Mouse (Mus musculus) olfactory bulb, adult 2 months (tissue): Measurements from ENCODE around the gene Svop. TPM values are rescaled to one million over a fixed set of nuclear protein-coding genes. Genes with fewer than 3 reads are reported as not detected.

Experiments used
- H3K27ac ChIP-seq: fragments of 200-500 bp; 2 replicates; pipeline ENCODE4 v1.5.1; 2012; ENCODE audit warnings: low read depth, low read length; ENCODE audit not compliant: insufficient read depth
- H3K4me1 ChIP-seq: fragments of 200-500 bp; 2 replicates; pipeline ENCODE4 v1.6.1; 2012; ENCODE audit warnings: low read length; ENCODE audit not compliant: control insufficient read depth, insufficient read depth
- H3K4me3 ChIP-seq: fragments of 200-500 bp; 2 replicates; pipeline ENCODE4 v1.5.1; 2012; ENCODE audit warnings: mild to moderate bottlenecking, low read depth, low read length, moderate library complexity; ENCODE audit not compliant: insufficient read depth
- CTCF ChIP-seq: fragments of 200-500 bp; IDR thresholded peaks from 2 replicates; pipeline ENCODE4 v1.5.1; 2012; ENCODE audit warnings: low read depth, mild to moderate bottlenecking, low read length, moderate library complexity; ENCODE audit not compliant: insufficient read depth
- POLR2A ChIP-seq: fragments of 200-500 bp; IDR thresholded peaks from 2 replicates; pipeline ENCODE4 v1.6.1; 2012; ENCODE audit warnings: mild to moderate bottlenecking, low read depth, low read length, moderate library complexity; ENCODE audit not compliant: insufficient read depth
- WGBS: fragments of 180-500 bp; shearing (Covaris S2); methylation state at CpG from one replicate; pipeline ENCODE4 v1.1.7; 2018; 5-methylcytosine and 5-hydroxymethylcytosine counted together
- polyA plus RNA-seq: library from polyadenylated mRNA; stranded (reverse); fragments of >200 nt; gene quantifications from 2 replicates; pipeline ENCODE4 v1.2.4, GENCODE M21; 2012; ENCODE audit warnings: low replicate concordance; ENCODE audit not compliant: missing spikeins, insufficient read depth, insufficient read length

The Svop gene
- polyA plus RNA-seq, 1 experiment, result not detected

DNA sequence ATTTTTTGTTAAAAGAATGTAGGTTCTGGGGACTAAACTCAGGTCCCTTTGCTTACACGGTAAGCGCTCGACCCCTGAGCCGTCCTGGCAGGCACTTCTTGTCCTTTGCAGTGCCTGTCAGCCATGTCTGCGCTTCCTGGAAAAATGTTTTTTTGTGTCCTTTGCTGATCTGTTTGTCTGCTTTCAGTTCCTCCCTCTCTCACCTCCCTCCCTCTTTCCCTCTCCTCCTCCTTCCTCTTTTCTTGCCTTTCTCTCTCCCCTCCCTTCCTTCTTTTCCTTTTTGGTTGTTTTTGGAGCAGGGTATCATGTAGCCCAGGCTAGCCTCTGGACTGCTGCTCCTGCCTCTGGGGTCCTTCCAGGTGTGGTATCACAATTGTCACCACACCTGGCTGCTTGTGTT, 23.7 kb upstream of the Svop start:
- 84% methylated on average over 5 of the region's 5 CpGs for WGBS

GRCm38 (mm10) chr5:114113334-114113733, 22.0 kb upstream of the Svop start:
- no peak overlapping the region for H3K4me3 ChIP-seq
- no peak overlapping the region for H3K27ac ChIP-seq
- WGBS, result 82% methylated on average over 6 of the region's 6 CpGs
- no peaks in the 10 kb centered on the region for H3K4me1 ChIP-seq
- TF ChIP-seq CTCF (no peak), POLR2A (no peak)

More for the DNA sequence above, 23.7 kb upstream of the Svop start:
- Histone ChIP-seq H3K27ac (no peak overlapping the region), H3K4me3 (no peak overlapping the region), H3K4me1 (no peaks in the 10 kb centered on the region)
- TF ChIP-seq CTCF (no peak), POLR2A (no peak)

DNA sequence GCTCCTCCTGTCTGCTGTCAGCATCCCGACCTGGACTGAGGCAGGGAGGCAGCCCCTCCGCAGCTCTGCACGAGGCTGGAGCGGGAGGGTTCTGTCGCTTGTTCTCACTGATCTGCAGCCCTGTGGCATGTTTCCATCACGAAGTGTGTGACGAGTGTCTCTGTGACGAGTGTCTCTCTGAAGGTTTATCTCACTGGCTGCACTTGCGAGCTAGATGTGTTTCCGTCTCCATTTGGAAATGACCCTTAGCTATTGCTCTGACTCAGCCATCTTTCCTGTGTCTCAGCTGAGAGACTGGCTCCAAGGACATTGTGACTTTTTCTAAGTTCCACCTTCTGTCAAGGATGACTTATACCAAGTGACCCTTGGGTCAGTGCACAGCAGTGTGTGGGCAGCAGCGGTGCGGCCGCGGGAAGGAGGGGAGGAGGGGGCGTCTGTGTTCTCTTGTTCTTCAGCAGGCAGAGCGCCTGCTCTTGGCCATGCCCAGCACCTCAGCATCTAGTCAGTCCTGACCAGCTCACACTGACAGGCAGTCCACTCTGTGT, 15.1 kb upstream of the Svop start:
- H3K4me3 ChIP-seq, result no peak overlapping the region
- H3K27ac ChIP-seq, result no peak overlapping the region
- TF ChIP-seq POLR2A, result no peak
- TF ChIP-seq CTCF, result no peak
- peaks cover 11% of the 10 kb centered on the region; the same call in 1 of the 2 replicates for H3K4me1 ChIP-seq
- WGBS, result 92% methylated on average over 16 of the region's 16 CpGs

GRCm38 (mm10) chr5:114102807-114103206, 11.4 kb upstream of the Svop start:
- Histone ChIP-seq H3K27ac (no peak overlapping the region), H3K4me3 (no peak overlapping the region), H3K4me1 (peaks cover 17% of the 10 kb centered on the region)
- WGBS, result 79% methylated on average over 1 of the region's 1 CpGs
- TF ChIP-seq CTCF (no peak), POLR2A (no peak)

DNA sequence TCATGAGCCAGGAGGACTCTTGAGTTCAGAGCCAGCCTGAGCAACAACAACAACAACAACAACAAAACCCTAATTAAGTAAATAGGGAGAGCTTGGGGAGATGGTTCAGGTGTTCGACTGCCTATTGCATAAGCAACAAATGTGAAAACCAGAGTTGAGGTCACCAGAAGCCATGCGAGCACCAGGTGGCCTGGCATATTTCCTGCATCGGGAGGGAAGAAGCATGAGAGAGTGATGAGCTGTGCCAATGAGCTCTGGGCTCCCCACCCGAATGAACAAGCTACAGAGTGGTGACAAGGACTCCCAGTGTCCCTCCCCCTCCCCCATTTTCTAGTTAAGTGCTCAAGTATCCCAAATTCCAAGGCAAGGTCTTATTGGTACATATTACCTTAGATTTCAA, 10.5 kb upstream of the Svop start:
- Histone ChIP-seq H3K27ac (no peak overlapping the region), H3K4me1 (peaks cover 17% of the 10 kb centered on the region), H3K4me3 (no peak overlapping the region)
- TF ChIP-seq CTCF, result no peak
- WGBS, result 69% methylated on average over 4 of the region's 4 CpGs

DNA sequence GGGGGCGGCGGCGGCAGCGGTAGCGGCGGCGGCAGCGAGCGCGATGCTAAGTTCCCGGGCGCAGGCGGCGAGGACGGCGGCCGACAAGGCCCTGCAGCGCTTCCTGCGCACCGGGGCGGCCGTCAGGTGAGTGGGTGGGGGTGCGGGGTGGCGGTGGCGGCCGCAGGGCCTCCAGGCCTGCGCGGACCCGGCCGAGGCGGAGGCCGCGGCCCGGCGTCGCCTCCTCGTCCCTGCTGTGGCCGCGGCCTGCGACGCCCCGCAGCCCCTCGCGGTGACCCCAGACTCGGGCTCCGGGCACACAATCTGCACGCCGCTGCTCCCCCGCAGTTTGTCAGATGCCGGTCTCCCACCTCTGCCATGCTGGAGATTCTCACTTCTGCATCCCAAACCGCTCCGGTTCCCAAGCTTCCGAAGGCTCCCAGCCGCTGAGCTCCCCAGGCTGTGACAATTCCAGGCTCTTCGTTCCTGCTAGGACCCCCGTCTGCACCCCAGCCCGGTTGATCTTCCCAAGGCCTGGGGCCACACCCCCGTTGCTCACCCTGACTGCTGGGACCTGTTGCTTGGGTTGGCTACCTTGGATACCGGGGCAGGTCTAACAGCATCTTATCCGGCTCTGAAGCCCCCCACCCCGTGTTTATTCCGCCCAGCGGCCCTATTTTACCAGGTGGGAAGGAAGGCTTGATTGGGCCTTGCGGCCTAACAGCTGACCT, 9.2 kb upstream of the Svop start:
- Histone ChIP-seq H3K4me3 (peak overlapping the region; percentile 96), H3K4me1 (peaks cover 17% of the 10 kb centered on the region), H3K27ac (no peak overlapping the region)
- TF ChIP-seq CTCF, result no peak
- TF ChIP-seq POLR2A, result no peak
- 2% methylated on average over 62 of the region's 64 CpGs for WGBS

DNA sequence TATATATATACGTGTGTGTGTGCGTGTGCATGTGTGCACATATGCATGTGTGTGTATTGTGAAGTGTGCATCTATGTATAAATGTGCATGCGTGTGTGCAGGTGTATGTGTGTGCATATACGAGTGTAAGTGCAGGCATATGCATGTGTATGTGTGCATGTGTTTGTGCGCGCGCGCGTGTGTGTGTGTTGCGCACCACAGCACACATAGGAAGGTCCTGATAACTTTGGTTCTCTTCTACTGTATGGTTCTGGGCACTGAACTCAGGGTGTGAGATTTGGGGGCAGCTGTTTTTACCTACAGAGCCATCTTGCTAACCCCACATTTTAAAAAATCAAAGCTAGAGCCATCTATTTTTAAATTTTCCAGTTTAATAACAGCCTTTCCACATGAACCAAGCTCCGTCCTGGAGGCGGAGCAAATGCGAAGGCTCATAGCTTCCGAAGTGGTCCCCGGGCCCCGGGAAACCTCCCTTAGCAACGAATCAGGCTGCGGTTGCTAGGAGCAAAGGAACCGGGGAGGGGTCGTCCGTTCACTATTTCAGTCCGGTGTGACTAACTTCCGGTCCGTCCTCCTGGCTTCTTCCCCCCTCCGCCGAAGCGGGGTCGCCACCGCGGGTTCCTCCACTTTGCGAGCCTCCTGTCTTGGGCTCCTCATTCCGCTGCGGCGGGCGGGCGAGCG, 8.5 kb upstream of the Svop start:
- H3K27ac ChIP-seq, result peak overlapping the region; percentile 84
- WGBS, result 5% methylated on average over 37 of the region's 37 CpGs
- H3K4me3 ChIP-seq, result peak overlapping the region; percentile 96
- TF ChIP-seq POLR2A, result peak; percentile 53
- TF ChIP-seq CTCF, result no peak
- H3K4me1 ChIP-seq, result peaks cover 17% of the 10 kb centered on the region

- Histone ChIP-seq H3K4me1 (peaks cover 15% of the 10 kb centered on the region), H3K4me3 (peak overlapping the region; percentile 83), H3K27ac (peak overlapping the region; percentile 95)
- WGBS, result 5% methylated on average over 7 of the region's 7 CpGs
- TF ChIP-seq CTCF (no peak), POLR2A (no peak)
Observed at GRCm38 (mm10) chr5:114090421-114091013, 853 bp downstream of the Svop start.
